Comparison of ENCODE assay signal across 31 mouse cellular contexts in the genomic region with DNA sequence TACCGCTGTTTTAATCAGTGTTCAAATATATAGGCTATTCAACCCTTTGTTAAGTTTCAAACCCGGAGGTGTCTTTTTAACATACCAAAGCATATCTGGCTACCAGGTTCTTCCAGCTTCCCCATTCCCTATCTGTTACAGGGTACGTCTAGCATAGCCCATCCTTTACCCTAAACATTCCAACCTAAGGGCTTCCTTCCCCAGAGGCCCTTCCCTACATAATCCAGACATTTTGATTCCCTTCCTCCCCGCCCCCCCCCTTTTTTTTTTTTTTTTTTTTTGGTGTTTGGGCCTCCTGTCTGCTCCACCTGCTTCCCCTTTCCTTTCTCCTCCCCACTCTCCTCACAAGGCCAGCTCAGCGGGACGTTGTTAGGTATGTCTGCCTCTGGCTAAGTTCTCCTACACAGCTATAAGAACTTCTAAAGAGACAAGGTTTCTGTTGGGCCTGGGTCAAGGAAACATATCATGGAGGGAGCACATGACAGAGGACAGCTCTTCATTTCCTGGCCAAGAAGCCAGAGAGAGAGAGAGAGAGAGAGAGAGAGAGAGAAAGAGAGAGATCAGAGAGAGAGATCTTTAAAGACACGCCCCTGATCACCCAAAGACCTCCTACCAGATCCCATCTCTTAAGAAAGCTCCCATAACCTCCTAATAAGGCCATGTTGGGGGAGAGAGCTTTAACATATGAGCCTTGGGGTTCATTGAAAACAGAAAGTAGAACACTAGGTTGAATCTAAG. TPM values are rescaled to one million over a fixed set of nuclear protein-coding genes. Genes with fewer than 3 reads are reported as not detected.
DNase-seq lines count a peak whose midpoint lies in the region; ATAC-seq and TF ChIP-seq lines count a peak whose summit lies in the region.
"Had no signal": no experiment of that assay in that cellular context is flagged by ENCODE, and none has a peak within 500 bp of the region (broad histone marks: within the 10 kb centered on the region; RNA-seq: fewer than 3 reads in every experiment).

No protein-coding gene starts in this region.

- no peak overlapping the region for H3K27ac ChIP-seq in liver, embryonic 13.5 days
- no peak overlapping the region for H3K27ac ChIP-seq in liver, embryonic 11.5 days (ENCODE audit: low read depth, low read length)
- H3K27ac ChIP-seq in MEL (ENCODE audit: control insufficient read depth, low read depth, low read length) = peak overlapping the region; percentile 98
- H3K27ac ChIP-seq in limb, embryonic 10.5 days = peak overlapping the region; percentile 5; the same call in 1 of the 2 replicates
- H3K27ac ChIP-seq: forebrain, embryonic 15.5 days; heart, adult 2 months; hindbrain, embryonic 14.5 days; kidney, embryonic 15.5 days; layer of hippocampus, adult 2 months; limb, embryonic 15.5 days; midbrain, embryonic 12.5 days; stomach, embryonic 15.5 days had no signal

- TF ChIP-seq POLR2A in MEL (IDR thresholded peaks at IDR 0.05; ENCODE audit: control insufficient read depth in 1 of 2, insufficient read depth in 1 of 2, low read depth in 1 of 2, low read length in 2 of 2, poor library complexity in 1 of 2) = no peak; a peak in 1 of 4 replicates

- no peak for TF ChIP-seq RAD21 in MEL (IDR thresholded peaks at IDR 0.05; ENCODE audit: low read depth, low read length)

- peaks cover 48% of the 10 kb centered on the region for H3K4me1 ChIP-seq in liver, embryonic 13.5 days (replicated peaks)
- peaks cover 14% of the 10 kb centered on the region for H3K4me1 ChIP-seq in liver, embryonic 11.5 days (replicated peaks; ENCODE audit: control insufficient read depth, insufficient read depth, low read length)
- H3K4me1 ChIP-seq in MEL (ENCODE audit: control insufficient read depth in 1 of 2, insufficient read depth in 2 of 2, low read length in 2 of 2) = peaks cover 8 to 36% of the 10 kb centered on the region in 2 experiments
- peaks cover 41% of the 10 kb centered on the region for H3K4me1 ChIP-seq in limb, embryonic 10.5 days

- DNase-seq in liver, embryonic 13.5 days = no peak
- DNase-seq in liver, embryonic 11.5 days (ENCODE audit: low spot score) = no peak
- DNase-seq in MEL (ENCODE audit: low read depth, low spot score) = peak; percentile 86
- DNase-seq in limb, embryonic 10.5 days (ENCODE audit: low spot score) = no peak
- peak; percentile 23 for DNase-seq in splenic B cell, adult 2 months (ENCODE audit: low read depth, low spot score)
- DNase-seq in urinary bladder, postnatal 36 days (ENCODE audit: low spot score in 2 of 2) = no peak
- DNase-seq in layer of hippocampus, adult 11-12 months (ENCODE audit: low spot score) = no peak
- DNase-seq: adrenal gland, postnatal 25 days; cerebellum, adult 18-20 months; cerebellum, postnatal 10 days; gastrocnemius, postnatal 25 days; heart, adult 2 months; heart, postnatal 4 days; kidney, postnatal 25 days; lung, embryonic 14.5 days; lung, postnatal 14 days; right cerebral cortex, postnatal 14 days; thymus, postnatal 14 days had no signal

- no peak for TF ChIP-seq CTCF in MEL (IDR thresholded peaks at IDR 0.05 in 2 of 3, conservative IDR thresholded peaks at IDR 0.05 in 1 of 3; ENCODE audit: control insufficient read depth in 1 of 3, insufficient read depth in 1 of 3, low read depth in 2 of 3, low read length in 3 of 3, poor library complexity in 1 of 3, severe bottlenecking in 1 of 3)

- TF ChIP-seq EP300 in MEL (IDR thresholded peaks at IDR 0.05; ENCODE audit: low read depth in 1 of 2, low read length in 2 of 2) = 0 out of 4 replicates have a peak, but pooled peaks of 1 of the 2 experiments have one; percentile 6

- 0 out of 2 replicates have a peak overlapping the region, but pooled peaks have one; percentile 3 for H3K9ac ChIP-seq in liver, embryonic 13.5 days
- H3K9ac ChIP-seq in liver, embryonic 11.5 days (ENCODE audit: low read depth, low read length) = no peak overlapping the region
- peak overlapping the region; percentile 64 for H3K9ac ChIP-seq in MEL (ENCODE audit: control insufficient read depth, low read depth, low read length, poor library complexity, severe bottlenecking)
- H3K9ac ChIP-seq: forebrain, embryonic 15.5 days; heart, embryonic 12.5 days; hindbrain, embryonic 14.5 days; kidney, embryonic 15.5 days; limb, embryonic 15.5 days; lung, embryonic 14.5 days; midbrain, embryonic 12.5 days; stomach, embryonic 15.5 days had no signal

- H3K36me3 ChIP-seq in liver, embryonic 13.5 days = no peaks in the 10 kb centered on the region
- H3K36me3 ChIP-seq in liver, embryonic 11.5 days (ENCODE audit: control insufficient read depth, insufficient read depth, low read length) = no peaks in the 10 kb centered on the region
- H3K36me3 ChIP-seq in MEL (ENCODE audit: control insufficient read depth in 1 of 2, insufficient read depth in 2 of 2, low read length in 2 of 2) = peaks cover 0 to 28% of the 10 kb centered on the region in 2 experiments; a peak in 2 of 4 replicates
- H3K36me3 ChIP-seq in limb, embryonic 10.5 days = no peaks in the 10 kb centered on the region
- no peaks in the 10 kb centered on the region for H3K36me3 ChIP-seq in splenic B cell, adult 2 months (ENCODE audit: control insufficient read depth, insufficient read depth, low read length, poor library complexity, severe bottlenecking)
- H3K36me3 ChIP-seq: forebrain, embryonic 15.5 days; G1E; heart, embryonic 12.5 days; kidney, embryonic 15.5 days; limb, embryonic 15.5 days; midbrain, embryonic 12.5 days; stomach, embryonic 15.5 days had no signal

- no peaks in the 10 kb centered on the region for H3K27me3 ChIP-seq in liver, embryonic 13.5 days
- no peaks in the 10 kb centered on the region for H3K27me3 ChIP-seq in liver, embryonic 11.5 days (replicated peaks; ENCODE audit: control insufficient read depth, insufficient read depth, low read length)
- no peaks in the 10 kb centered on the region for H3K27me3 ChIP-seq in MEL (ENCODE audit: control insufficient read depth in 1 of 2, insufficient read depth in 2 of 2, low read length in 2 of 2)
- no peaks in the 10 kb centered on the region for H3K27me3 ChIP-seq in limb, embryonic 10.5 days (ENCODE audit: low read depth, poor library complexity, severe bottlenecking)
- H3K27me3 ChIP-seq in splenic B cell, adult 2 months (ENCODE audit: control insufficient read depth, insufficient read depth, low read length, poor library complexity, severe bottlenecking) = no peaks in the 10 kb centered on the region
- H3K27me3 ChIP-seq: forebrain, embryonic 15.5 days; heart, embryonic 12.5 days; kidney, embryonic 15.5 days; limb, embryonic 15.5 days; midbrain, embryonic 12.5 days; Patski; stomach, embryonic 15.5 days had no signal

- 41% methylated on average over 7 of the region's 7 CpGs for WGBS in liver, embryonic 13.5 days (ENCODE audit: insufficient replicate concordance)
- 58% methylated on average over 6 of the region's 7 CpGs for whole genome bisulfite sequencing in liver, embryonic 11.5 days
- WGBS in limb, embryonic 10.5 days = 72% methylated on average over 7 of the region's 7 CpGs

- peaks cover 18% of the 10 kb centered on the region for H3K79me2 ChIP-seq in MEL (ENCODE audit: control insufficient read depth, insufficient read depth, low read length, poor library complexity)

- ATAC-seq in liver, embryonic 13.5 days (ENCODE audit: low read depth) = no peak
- ATAC-seq in liver, embryonic 11.5 days (replicated peaks; ENCODE audit: low FRiP score) = no peak
- no peak for ATAC-seq in monocyte, adult 5-6 weeks (replicated peaks; ENCODE audit: insufficient number of reproducible peaks, low FRiP score, low TSS enrichment, poor library complexity, severe bottlenecking)
- ATAC-seq: CD4-positive, CD25-positive, alpha-beta regulatory T cell, adult 4 months; forebrain, embryonic 15.5 days; intestine, postnatal 0 days; Patski had no signal

- no peak overlapping the region for H3K4me3 ChIP-seq in liver, embryonic 13.5 days (replicated peaks)
- H3K4me3 ChIP-seq in liver, embryonic 11.5 days (ENCODE audit: low read depth, low read length) = no peak overlapping the region
- H3K4me3 ChIP-seq in MEL (ENCODE audit: control insufficient read depth in 1 of 2, insufficient read depth in 1 of 2, low read depth in 2 of 2, low read length in 2 of 2) = peak overlapping the region; percentile 30 to 63
- no peak overlapping the region for H3K4me3 ChIP-seq in limb, embryonic 10.5 days
- H3K4me3 ChIP-seq: forebrain, embryonic 15.5 days; heart, adult 2 months; heart, embryonic 12.5 days; kidney, embryonic 15.5 days; layer of hippocampus, adult 2 months; limb, embryonic 15.5 days; midbrain, embryonic 12.5 days; stomach, embryonic 15.5 days had no signal

- no peak overlapping the region for H3K4me2 ChIP-seq in liver, embryonic 13.5 days
- H3K4me2 ChIP-seq in liver, embryonic 11.5 days = no peak overlapping the region
- H3K4me2 ChIP-seq: forebrain, embryonic 15.5 days; heart, embryonic 12.5 days; hindbrain, embryonic 14.5 days; kidney, embryonic 15.5 days; limb, embryonic 15.5 days; lung, embryonic 14.5 days; midbrain, embryonic 12.5 days; stomach, embryonic 15.5 days had no signal

- no peaks in the 10 kb centered on the region for H3K9me3 ChIP-seq in liver, embryonic 13.5 days (replicated peaks)
- H3K9me3 ChIP-seq in liver, embryonic 11.5 days (ENCODE audit: control insufficient read depth, low read length) = no peaks in the 10 kb centered on the region
- H3K9me3 ChIP-seq in MEL (replicated peaks; ENCODE audit: insufficient read depth, low read length) = no peaks in the 10 kb centered on the region
- no peaks in the 10 kb centered on the region for H3K9me3 ChIP-seq in limb, embryonic 10.5 days (replicated peaks)
- H3K9me3 ChIP-seq: forebrain, embryonic 15.5 days; G1E; heart, embryonic 12.5 days; kidney, embryonic 15.5 days; limb, embryonic 15.5 days; midbrain, embryonic 12.5 days; stomach, embryonic 15.5 days had no signal

RNA-seq across cellular contexts. Expression of a gene that starts 3.4 kb away (rescaled TPM):
- 80.3 and 92.8 TPM in 2 replicates for polyA plus RNA-seq in liver, embryonic 13.5 days (2015; fragmentation: Nextera tagmentation; extraction: Ambion mirVana)
- polyA plus RNA-seq in liver, embryonic 11.5 days (2014; fragmentation: Nextera tagmentation; extraction: Ambion mirVana) = 137 and 154 TPM in 2 replicates
- total RNA-seq in MEL (2012; rRNA removed) = 125 and 127 TPM in 2 replicates
- polyA plus RNA-seq in MEL (2012; ENCODE audit: insufficient read depth in 1 of 2, insufficient read length in 2 of 2, low read depth in 1 of 2, low replicate concordance in 2 of 2, missing spikeins in 1 of 2) = 100 to 1,000 TPM; 131 to 178 TPM
- 246 and 265 TPM in 2 replicates for polyA plus RNA-seq in limb, embryonic 10.5 days (2016; fragmentation: Nextera tagmentation; extraction: Ambion mirVana)
- total RNA-seq in monocyte, adult 5-6 weeks (2017) = 67.4 to 83.6 TPM (median 77.9 TPM) in 3 replicates

RNA-seq across cellular contexts. Expression of a gene that starts 3.5 kb away (rescaled TPM):
- 2.4 and 2.8 TPM in 2 replicates for polyA plus RNA-seq in liver, embryonic 13.5 days (2015; fragmentation: Nextera tagmentation; extraction: Ambion mirVana)
- 8.6 and 9.5 TPM in 2 replicates for polyA plus RNA-seq in liver, embryonic 11.5 days (2014; fragmentation: Nextera tagmentation; extraction: Ambion mirVana)
- 63.3 and 78.7 TPM in 2 replicates for total RNA-seq in MEL (2012; rRNA removed)
- 100 to 1,000 TPM in 1 of 2 experiments, not detected in 1; 111 TPM for polyA plus RNA-seq in MEL (2012; ENCODE audit: insufficient read depth in 1 of 2, insufficient read length in 2 of 2, low read depth in 1 of 2, low replicate concordance in 2 of 2, missing spikeins in 1 of 2)
- 10.6 and 11.3 TPM in 2 replicates for polyA plus RNA-seq in limb, embryonic 10.5 days (2016; fragmentation: Nextera tagmentation; extraction: Ambion mirVana)
- 8.8 to 21.7 TPM (median 11.0 TPM) in 3 replicates for total RNA-seq in monocyte, adult 5-6 weeks (2017)

RNA-seq across cellular contexts. Expression of a gene that starts 54.0 kb away (rescaled TPM):
- polyA plus RNA-seq in liver, embryonic 13.5 days (2015; fragmentation: Nextera tagmentation; extraction: Ambion mirVana) = 17.7 and 19.6 TPM in 2 replicates
- polyA plus RNA-seq in liver, embryonic 11.5 days (2014; fragmentation: Nextera tagmentation; extraction: Ambion mirVana) = 34.1 and 36.2 TPM in 2 replicates
- total RNA-seq in MEL (2012; rRNA removed) = 22.4 and 27.0 TPM in 2 replicates
- polyA plus RNA-seq in MEL (2012; ENCODE audit: insufficient read depth in 1 of 2, insufficient read length in 2 of 2, low read depth in 1 of 2, low replicate concordance in 2 of 2, missing spikeins in 1 of 2) = 10 to 100 TPM in 1 of 2 experiments, not detected in 1; 71.8 TPM
- polyA plus RNA-seq in limb, embryonic 10.5 days (2016; fragmentation: Nextera tagmentation; extraction: Ambion mirVana) = 26.0 and 28.6 TPM in 2 replicates
- 40.2 to 62.3 TPM (median 50.1 TPM) in 3 replicates for total RNA-seq in monocyte, adult 5-6 weeks (2017)

Comparison
In these comparisons a context has a peak if more than half of its experiments do, and no peak if none do; other contexts are left out.
1. DNase-seq: peak in MEL (single experiment) and splenic B cell, adult 2 months (single experiment); none in liver, embryonic 13.5 days (single experiment), liver, embryonic 11.5 days (single experiment), limb, embryonic 10.5 days (single experiment), urinary bladder, postnatal 36 days (0 of 2) and layer of hippocampus, adult 11-12 months (single experiment).
2. H3K27ac ChIP-seq: peak in MEL (single experiment) and limb, embryonic 10.5 days (single experiment); none in liver, embryonic 13.5 days (single experiment) and liver, embryonic 11.5 days (single experiment).
3. H3K4me3 ChIP-seq: peak in MEL (2 of 2); none in liver, embryonic 13.5 days (single experiment), liver, embryonic 11.5 days (single experiment) and limb, embryonic 10.5 days (single experiment).